Mouse (Mus musculus): ENCODE measurements around the gene Eif4g3. TPM values are rescaled to one million over a fixed set of nuclear protein-coding genes. Genes with fewer than 3 reads are reported as not detected.
A peak's percentile ranks its signal among the peaks of the same experiment; 100 is the strongest.

The Eif4g3 gene
- polyA plus RNA-seq, 1 experiment from 2014 or later: 61.6 TPM

GRCm38 (mm10) chr4:138037110-138037509 is 44.3 kb downstream of the Eif4g3 start:
- H3K9me3 ChIP-seq (replicated peaks): no peaks in the 10 kb centered on the region
- peaks cover 22% of the 10 kb centered on the region for H3K36me3 ChIP-seq
- H3K9ac ChIP-seq: no peak overlapping the region
- H3K4me3 ChIP-seq: no peak overlapping the region
- H3K4me1 ChIP-seq: peaks cover 26% of the 10 kb centered on the region
- 30% methylated on average over 8 of the region's 8 CpGs for WGBS
- no peaks in the 10 kb centered on the region for H3K27me3 ChIP-seq
- peak overlapping the region; percentile 45 for H3K27ac ChIP-seq
- ATAC-seq (ENCODE audit: low FRiP score): no peak
- 0 out of 2 replicates have a peak overlapping the region, but pooled peaks have one; percentile 1 for H3K4me2 ChIP-seq (replicated peaks)

- no peaks in the 10 kb centered on the region for H3K9me3 ChIP-seq (replicated peaks)
- H3K27me3 ChIP-seq: no peaks in the 10 kb centered on the region
- WGBS: 74% methylated on average over 1 of the region's 1 CpGs
- H3K4me3 ChIP-seq: no peak overlapping the region
- no peak overlapping the region for H3K9ac ChIP-seq
- H3K36me3 ChIP-seq: peaks cover 15% of the 10 kb centered on the region
- no peak for ATAC-seq (ENCODE audit: low FRiP score)
- H3K4me1 ChIP-seq: peaks cover 26% of the 10 kb centered on the region
- no peak overlapping the region for H3K27ac ChIP-seq
- no peak overlapping the region for H3K4me2 ChIP-seq (replicated peaks)
Observed at GRCm38 (mm10) chr4:138037896-138038295, 45.1 kb downstream of the Eif4g3 start.

- H3K36me3 ChIP-seq: peaks cover 12% of the 10 kb centered on the region
- no peaks in the 10 kb centered on the region for H3K27me3 ChIP-seq
- 0 out of 2 replicates have a peak overlapping the region, but pooled peaks have one; percentile 33 for H3K9ac ChIP-seq
- H3K4me2 ChIP-seq (replicated peaks): no peak overlapping the region
- no peak overlapping the region for H3K4me3 ChIP-seq
- no peaks in the 10 kb centered on the region for H3K9me3 ChIP-seq (replicated peaks)
- H3K4me1 ChIP-seq: peaks cover 26% of the 10 kb centered on the region
- no peak overlapping the region; the same call in 1 of the 2 replicates for H3K27ac ChIP-seq
- ATAC-seq (ENCODE audit: low FRiP score): no peak
- 75% methylated on average over 13 of the region's 13 CpGs for WGBS
Observed at GRCm38 (mm10) chr4:138038365-138039274, 45.8 kb downstream of the Eif4g3 start.

GRCm38 (mm10) chr4:138039275-138039651 is 46.4 kb downstream of the Eif4g3 start:
- Histone ChIP-seq H3K27me3 (no peaks in the 10 kb centered on the region), H3K36me3 (peaks cover 12% of the 10 kb centered on the region), H3K9me3 (replicated peaks) (no peaks in the 10 kb centered on the region), H3K9ac (no peak overlapping the region), H3K27ac (no peak overlapping the region), H3K4me3 (no peak overlapping the region), H3K4me2 (replicated peaks) (no peak overlapping the region), H3K4me1 (peaks cover 26% of the 10 kb centered on the region)
- WGBS: 87% methylated on average over 9 of the region's 9 CpGs
- ATAC-seq (ENCODE audit: low FRiP score): no peak

- H3K4me3 ChIP-seq: no peak overlapping the region
- WGBS: 87% methylated on average over 3 of the region's 3 CpGs
- peaks cover 20% of the 10 kb centered on the region for H3K36me3 ChIP-seq
- H3K27me3 ChIP-seq: no peaks in the 10 kb centered on the region
- H3K9me3 ChIP-seq (replicated peaks): no peaks in the 10 kb centered on the region
- H3K27ac ChIP-seq: no peak overlapping the region
- no peak overlapping the region for H3K9ac ChIP-seq
- peaks cover 26% of the 10 kb centered on the region for H3K4me1 ChIP-seq
- no peak for ATAC-seq (ENCODE audit: low FRiP score)
- H3K4me2 ChIP-seq (replicated peaks): no peak overlapping the region
Observed at GRCm38 (mm10) chr4:138040589-138040988, 47.8 kb downstream of the Eif4g3 start.

GRCm38 (mm10) chr4:138041566-138042256 is 48.9 kb downstream of the Eif4g3 start:
- WGBS: 75% methylated on average over 12 of the region's 12 CpGs
- Histone ChIP-seq H3K9me3 (replicated peaks) (no peaks in the 10 kb centered on the region), H3K9ac (no peak overlapping the region), H3K36me3 (peaks cover 30% of the 10 kb centered on the region), H3K4me1 (peaks cover 16% of the 10 kb centered on the region), H3K27me3 (no peaks in the 10 kb centered on the region), H3K4me3 (no peak overlapping the region), H3K4me2 (replicated peaks) (no peak overlapping the region), H3K27ac (no peak overlapping the region; the same call in 1 of the 2 replicates)
- ATAC-seq (ENCODE audit: low FRiP score): no peak

GRCm38 (mm10) chr4:138042257-138042589 is 49.4 kb downstream of the Eif4g3 start:
- Histone ChIP-seq H3K36me3 (peaks cover 33% of the 10 kb centered on the region), H3K9ac (no peak overlapping the region), H3K4me1 (peaks cover 11% of the 10 kb centered on the region), H3K9me3 (replicated peaks) (no peaks in the 10 kb centered on the region), H3K4me3 (no peak overlapping the region), H3K27ac (no peak overlapping the region), H3K27me3 (no peaks in the 10 kb centered on the region), H3K4me2 (replicated peaks) (no peak overlapping the region)
- ATAC-seq (ENCODE audit: low FRiP score): no peak
- 58% methylated on average over 2 of the region's 2 CpGs for WGBS

GRCm38 (mm10) chr4:138042625-138043024 is 49.8 kb downstream of the Eif4g3 start:
- H3K9me3 ChIP-seq (replicated peaks): no peaks in the 10 kb centered on the region
- H3K27me3 ChIP-seq: no peaks in the 10 kb centered on the region
- no peak for ATAC-seq (ENCODE audit: low FRiP score)
- no peak overlapping the region for H3K9ac ChIP-seq
- no peak overlapping the region for H3K27ac ChIP-seq
- peaks cover 9% of the 10 kb centered on the region for H3K4me1 ChIP-seq
- no peak overlapping the region for H3K4me2 ChIP-seq (replicated peaks)
- H3K4me3 ChIP-seq: no peak overlapping the region
- 93% methylated on average over 5 of the region's 5 CpGs for WGBS
- H3K36me3 ChIP-seq: peaks cover 36% of the 10 kb centered on the region

- H3K9me3 ChIP-seq (replicated peaks): no peaks in the 10 kb centered on the region
- WGBS: 98% methylated on average over 16 of the region's 16 CpGs
- H3K36me3 ChIP-seq: peaks cover 34% of the 10 kb centered on the region
- ATAC-seq (ENCODE audit: low FRiP score): no peak
- H3K4me3 ChIP-seq: no peak overlapping the region
- H3K4me1 ChIP-seq: no peaks in the 10 kb centered on the region
- H3K4me2 ChIP-seq (replicated peaks): no peak overlapping the region
- no peaks in the 10 kb centered on the region for H3K27me3 ChIP-seq
- no peak overlapping the region for H3K9ac ChIP-seq
- no peak overlapping the region for H3K27ac ChIP-seq
Observed at GRCm38 (mm10) chr4:138044841-138045500, 52.1 kb downstream of the Eif4g3 start.

- Histone ChIP-seq H3K4me2 (replicated peaks) (no peak overlapping the region), H3K36me3 (peaks cover 37% of the 10 kb centered on the region), H3K27me3 (no peaks in the 10 kb centered on the region), H3K9me3 (replicated peaks) (no peaks in the 10 kb centered on the region), H3K4me1 (no peaks in the 10 kb centered on the region), H3K9ac (no peak overlapping the region), H3K27ac (no peak overlapping the region), H3K4me3 (no peak overlapping the region)
- no peak for ATAC-seq (ENCODE audit: low FRiP score)
- WGBS: 100% methylated on average over 1 of the region's 1 CpGs
Observed at GRCm38 (mm10) chr4:138045809-138046208, 53.0 kb downstream of the Eif4g3 start.

- H3K4me3 ChIP-seq: no peak overlapping the region
- ATAC-seq (ENCODE audit: low FRiP score): no peak
- no peaks in the 10 kb centered on the region for H3K4me1 ChIP-seq
- peaks cover 37% of the 10 kb centered on the region for H3K36me3 ChIP-seq
- no peak overlapping the region for H3K4me2 ChIP-seq (replicated peaks)
- no peak overlapping the region for H3K9ac ChIP-seq
- WGBS: 96% methylated on average over 8 of the region's 8 CpGs
- H3K27ac ChIP-seq: no peak overlapping the region
- no peaks in the 10 kb centered on the region for H3K9me3 ChIP-seq (replicated peaks)
- H3K27me3 ChIP-seq: no peaks in the 10 kb centered on the region
Observed at GRCm38 (mm10) chr4:138046371-138046770, 53.5 kb downstream of the Eif4g3 start.

- Histone ChIP-seq H3K4me3 (no peak overlapping the region), H3K9ac (no peak overlapping the region), H3K27me3 (no peaks in the 10 kb centered on the region), H3K4me2 (replicated peaks) (no peak overlapping the region), H3K27ac (no peak overlapping the region), H3K4me1 (no peaks in the 10 kb centered on the region), H3K9me3 (replicated peaks) (no peaks in the 10 kb centered on the region), H3K36me3 (peaks cover 43% of the 10 kb centered on the region)
- no peak for ATAC-seq (ENCODE audit: low FRiP score)
- WGBS: 84% methylated on average over 6 of the region's 6 CpGs
Observed at GRCm38 (mm10) chr4:138049547-138049946, 56.7 kb downstream of the Eif4g3 start.

All from hindbrain, embryonic 12.5 days (tissue).